Mouse (Mus musculus) kidney, embryonic 16.5 days (tissue): ENCODE data around the gene Syndig1. TPM values are rescaled to one million over a fixed set of nuclear protein-coding genes. Genes with fewer than 3 reads are reported as not detected.

ENCODE experiments used
- ATAC-seq: fragments of 200-750 bp; cut with Nextera tagmentation; 2 replicates; pipeline ENCODE4 v1.8.0; 2017; ENCODE audit warnings: moderate TSS enrichment; ENCODE audit not compliant: low FRiP score, low TSS enrichment
- H3K27ac ChIP-seq: fragments of 300-500 bp; sonication (generic); 2 replicates; pipeline ENCODE4 v1.5.1; 2014; ENCODE audit warnings: low read length
- H3K27me3 ChIP-seq: fragments of 300-500 bp; sonication (generic); 2 replicates; pipeline ENCODE4 v1.6.1; 2014; ENCODE audit warnings: low read length, control low read depth, mixed read lengths; ENCODE audit not compliant: insufficient read depth
- H3K36me3 ChIP-seq: fragments of 300-500 bp; sonication (generic); 2 replicates; pipeline ENCODE4 v1.6.1; 2014; ENCODE audit warnings: low read length, control low read depth, mixed read lengths; ENCODE audit not compliant: insufficient read depth
- H3K4me1 ChIP-seq: fragments of 300-500 bp; sonication (generic); 2 replicates; pipeline ENCODE4 v1.6.1; 2014; ENCODE audit warnings: low read length, control low read depth, mixed read lengths; ENCODE audit not compliant: insufficient read depth
- H3K4me2 ChIP-seq: fragments of 300-500 bp; sonication (generic); replicated peaks from 2 replicates; pipeline ENCODE4 v1.6.1; 2014; ENCODE audit warnings: low read depth, low read length
- H3K4me3 ChIP-seq: fragments of 300-500 bp; sonication (generic); 2 replicates; pipeline ENCODE4 v1.5.1; 2014; ENCODE audit warnings: mild to moderate bottlenecking, low read length
- H3K9ac ChIP-seq: fragments of 300-500 bp; sonication (generic); replicated peaks from 2 replicates; pipeline ENCODE4 v1.6.1; 2014; ENCODE audit warnings: low read length
- H3K9me3 ChIP-seq: fragments of 300-500 bp; sonication (generic); 2 replicates; pipeline ENCODE4 v1.6.1; 2016; ENCODE audit warnings: low read length, control low read depth
- WGBS: fragments of 180-500 bp; shearing (Covaris S2); extraction: QIAGEN DNeasy Blood & Tissue Kit; methylation state at CpG from one replicate; pipeline ENCODE4 v1.1.7; 2014; 5-methylcytosine and 5-hydroxymethylcytosine counted together
- polyA plus RNA-seq: library from polyadenylated mRNA; unstranded; fragments of >200 nt; fragmentation: Nextera tagmentation; extraction: Ambion mirVana; gene quantifications from 2 replicates; pipeline ENCODE4 v1.2.1, GENCODE M21; 2015

The Syndig1 gene
- polyA plus RNA-seq, 1 experiment from 2014 or later: 6.1 TPM

DNA sequence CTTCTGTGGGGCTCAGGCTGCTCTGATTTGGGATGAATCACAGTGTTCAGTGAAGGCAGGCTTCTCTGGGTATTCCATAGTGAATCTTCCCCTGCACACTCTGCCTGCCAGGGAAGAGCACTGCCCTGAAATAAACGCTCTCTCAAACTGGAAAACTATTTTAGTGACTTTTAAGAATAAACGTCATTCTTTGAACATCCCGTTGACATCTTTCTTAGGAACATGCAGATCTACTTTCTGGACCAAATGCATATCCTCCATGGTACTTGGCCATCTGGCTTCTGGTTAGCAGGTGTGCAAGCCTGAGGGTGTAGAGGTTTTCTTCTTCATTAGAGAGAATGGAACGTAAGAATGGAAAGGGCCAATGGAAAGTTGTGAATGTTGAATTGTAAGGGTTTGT lies 43.5 kb downstream of the Syndig1 start:
- no peaks in the 10 kb centered on the region for H3K9me3 ChIP-seq
- 87% methylated on average over 4 of the region's 4 CpGs for WGBS
- no peak overlapping the region for H3K4me3 ChIP-seq
- no peak overlapping the region for H3K4me2 ChIP-seq
- H3K9ac ChIP-seq: no peak overlapping the region
- H3K27me3 ChIP-seq: no peaks in the 10 kb centered on the region
- H3K36me3 ChIP-seq: no peaks in the 10 kb centered on the region
- no peak overlapping the region for H3K27ac ChIP-seq
- no peak for ATAC-seq
- H3K4me1 ChIP-seq: no peaks in the 10 kb centered on the region

DNA sequence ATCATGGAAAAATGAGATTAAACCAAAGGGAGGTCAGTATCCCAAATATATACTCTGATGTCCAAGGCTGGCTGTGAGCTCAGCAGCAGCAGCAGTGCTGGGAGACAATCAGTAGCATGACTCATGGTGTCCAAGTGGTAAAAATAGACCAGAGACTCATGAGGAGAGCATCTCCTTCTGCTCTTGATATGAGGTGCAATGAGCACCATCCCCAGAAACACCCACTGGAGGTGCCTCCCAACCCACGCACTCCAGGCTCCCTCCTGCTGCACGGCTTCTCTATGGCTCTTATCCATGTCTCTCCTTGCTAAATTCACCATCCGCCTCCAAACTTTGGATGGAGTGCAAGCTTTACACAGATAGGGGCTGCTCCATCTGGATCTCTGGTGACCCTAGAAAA lies 44.3 kb downstream of the Syndig1 start:
- Histone ChIP-seq H3K36me3 (no peaks in the 10 kb centered on the region), H3K4me1 (no peaks in the 10 kb centered on the region), H3K4me3 (no peak overlapping the region), H3K4me2 (no peak overlapping the region), H3K9me3 (no peaks in the 10 kb centered on the region), H3K27me3 (no peaks in the 10 kb centered on the region), H3K27ac (no peak overlapping the region), H3K9ac (no peak overlapping the region)
- ATAC-seq: no peak
- 89% methylated on average over 3 of the region's 3 CpGs for WGBS

DNA sequence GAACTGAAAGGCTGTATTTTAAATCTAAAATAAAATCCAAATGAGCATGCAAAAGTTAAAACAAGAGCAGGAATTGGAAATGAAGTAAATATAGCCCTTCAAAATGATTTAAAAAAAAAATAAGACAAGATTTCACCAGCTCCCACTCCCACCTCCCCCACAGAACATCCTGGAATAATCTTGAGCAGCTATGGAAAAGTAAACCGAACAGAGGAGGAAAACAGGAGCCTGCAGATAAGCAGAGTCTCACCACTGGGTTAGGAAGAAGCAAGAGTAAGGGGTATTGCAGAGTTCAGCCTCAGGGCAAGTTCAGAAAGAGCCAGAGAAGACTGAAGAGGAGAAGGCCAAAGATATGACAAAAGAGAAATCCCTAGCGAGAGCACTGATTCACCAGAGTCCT lies 48.9 kb downstream of the Syndig1 start:
- H3K9me3 ChIP-seq: no peaks in the 10 kb centered on the region
- H3K27ac ChIP-seq: no peak overlapping the region
- H3K4me2 ChIP-seq: no peak overlapping the region
- H3K36me3 ChIP-seq: no peaks in the 10 kb centered on the region
- no peak overlapping the region for H3K9ac ChIP-seq
- H3K4me1 ChIP-seq: no peaks in the 10 kb centered on the region
- no peak for ATAC-seq
- H3K27me3 ChIP-seq: no peaks in the 10 kb centered on the region
- 64% methylated on average over 2 of the region's 2 CpGs for WGBS
- no peak overlapping the region for H3K4me3 ChIP-seq

DNA sequence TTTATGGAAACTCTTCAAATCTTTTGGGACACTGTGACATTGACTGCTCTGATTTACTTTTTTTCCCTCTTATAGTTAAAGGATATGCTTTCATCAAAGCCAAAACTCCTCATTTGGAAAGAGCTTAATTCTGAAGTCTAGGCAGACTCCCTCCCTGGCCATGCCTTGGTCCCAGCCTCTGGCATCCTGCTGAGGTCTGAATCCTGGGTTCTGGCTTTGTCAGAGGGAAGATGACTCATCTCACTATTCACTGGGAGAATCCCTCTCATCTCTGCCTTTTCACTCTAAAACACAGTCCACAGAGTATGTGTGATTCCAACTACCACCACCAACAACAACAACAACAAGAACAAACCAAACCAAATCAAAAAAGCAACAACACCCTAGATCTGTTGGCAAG lies 58.6 kb downstream of the Syndig1 start:
- H3K4me1 ChIP-seq: no peaks in the 10 kb centered on the region
- H3K9me3 ChIP-seq: no peaks in the 10 kb centered on the region
- ATAC-seq: no peak
- no peak overlapping the region for H3K27ac ChIP-seq
- H3K4me2 ChIP-seq: no peak overlapping the region
- no peaks in the 10 kb centered on the region for H3K27me3 ChIP-seq
- H3K4me3 ChIP-seq: no peak overlapping the region
- H3K36me3 ChIP-seq: no peaks in the 10 kb centered on the region
- no peak overlapping the region for H3K9ac ChIP-seq

DNA sequence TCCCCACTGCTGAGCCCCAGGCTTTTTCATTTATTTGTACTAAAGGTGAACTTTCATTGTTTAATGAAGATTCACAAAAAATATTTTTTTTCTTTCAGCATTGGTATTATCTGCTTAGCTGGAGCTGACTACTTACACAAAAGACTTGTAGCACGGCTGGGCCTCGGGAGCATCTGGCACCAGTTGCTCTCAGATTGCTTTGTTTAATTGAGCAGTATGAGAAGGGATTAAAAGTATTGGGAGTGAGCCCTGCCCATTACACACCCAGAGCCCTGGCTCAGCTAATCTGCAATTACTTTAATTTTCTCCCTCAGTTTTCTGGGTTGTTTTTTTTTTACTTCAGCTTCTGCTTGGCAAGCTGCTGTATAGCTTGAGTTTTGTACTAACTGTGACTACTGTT lies 62.6 kb downstream of the Syndig1 start:
- Histone ChIP-seq H3K9me3 (no peaks in the 10 kb centered on the region), H3K4me3 (no peak overlapping the region), H3K27ac (no peak overlapping the region), H3K27me3 (no peaks in the 10 kb centered on the region), H3K9ac (no peak overlapping the region), H3K4me2 (no peak overlapping the region), H3K4me1 (no peaks in the 10 kb centered on the region), H3K36me3 (no peaks in the 10 kb centered on the region)
- no peak for ATAC-seq
- 83% methylated on average over 2 of the region's 2 CpGs for WGBS

DNA sequence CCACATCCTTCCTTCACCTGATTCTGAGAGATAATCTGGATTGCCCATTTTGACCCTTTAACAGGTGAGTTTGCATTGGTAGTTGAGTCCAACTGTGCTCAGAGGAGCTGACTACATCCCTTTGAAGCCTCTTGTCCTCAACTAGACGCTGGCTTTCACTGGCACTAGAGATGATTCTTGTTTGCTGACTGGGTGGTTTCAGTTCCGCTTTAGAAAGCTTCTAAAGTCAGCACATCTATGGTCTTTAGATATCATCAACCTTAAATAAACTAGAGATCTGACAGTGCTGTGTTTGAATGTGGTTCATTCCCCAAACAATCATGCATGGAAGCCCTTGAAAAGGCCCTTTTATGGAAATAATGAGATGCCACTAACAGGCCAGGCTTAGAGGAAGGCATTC lies 67.3 kb downstream of the Syndig1 start:
- H3K4me3 ChIP-seq: no peak overlapping the region
- H3K27me3 ChIP-seq: no peaks in the 10 kb centered on the region
- no peak for ATAC-seq
- H3K4me1 ChIP-seq: no peaks in the 10 kb centered on the region
- 79% methylated on average over 2 of the region's 2 CpGs for WGBS
- H3K9ac ChIP-seq: no peak overlapping the region
- H3K4me2 ChIP-seq: no peak overlapping the region
- H3K36me3 ChIP-seq: no peaks in the 10 kb centered on the region
- no peaks in the 10 kb centered on the region for H3K9me3 ChIP-seq
- H3K27ac ChIP-seq: no peak overlapping the region

DNA sequence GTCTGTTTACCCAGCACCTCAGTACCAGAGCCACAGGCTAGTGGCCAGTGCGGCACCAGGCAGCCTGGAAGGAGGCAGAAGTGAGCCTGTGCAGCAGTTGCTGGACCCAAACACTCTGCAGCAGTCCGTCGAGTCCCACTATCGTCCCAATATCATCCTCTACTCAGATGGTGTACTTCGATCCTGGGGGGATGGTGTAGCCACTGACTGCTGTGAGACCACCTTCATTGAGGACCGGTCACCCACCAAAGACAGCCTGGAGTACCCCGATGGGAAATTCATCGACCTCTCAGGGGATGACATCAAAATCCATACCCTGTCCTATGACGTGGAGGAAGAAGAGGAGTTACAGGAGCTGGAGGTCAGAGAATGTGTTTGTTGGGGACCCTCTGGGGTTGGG lies 70.6 kb downstream of the Syndig1 start:
- no peaks in the 10 kb centered on the region for H3K27me3 ChIP-seq
- no peak overlapping the region for H3K9ac ChIP-seq
- H3K4me2 ChIP-seq: no peak overlapping the region
- no peaks in the 10 kb centered on the region for H3K4me1 ChIP-seq
- H3K9me3 ChIP-seq: no peaks in the 10 kb centered on the region
- H3K27ac ChIP-seq: no peak overlapping the region
- H3K4me3 ChIP-seq: no peak overlapping the region
- 89% methylated on average over 9 of the region's 9 CpGs for WGBS
- ATAC-seq: no peak
- no peaks in the 10 kb centered on the region for H3K36me3 ChIP-seq

DNA sequence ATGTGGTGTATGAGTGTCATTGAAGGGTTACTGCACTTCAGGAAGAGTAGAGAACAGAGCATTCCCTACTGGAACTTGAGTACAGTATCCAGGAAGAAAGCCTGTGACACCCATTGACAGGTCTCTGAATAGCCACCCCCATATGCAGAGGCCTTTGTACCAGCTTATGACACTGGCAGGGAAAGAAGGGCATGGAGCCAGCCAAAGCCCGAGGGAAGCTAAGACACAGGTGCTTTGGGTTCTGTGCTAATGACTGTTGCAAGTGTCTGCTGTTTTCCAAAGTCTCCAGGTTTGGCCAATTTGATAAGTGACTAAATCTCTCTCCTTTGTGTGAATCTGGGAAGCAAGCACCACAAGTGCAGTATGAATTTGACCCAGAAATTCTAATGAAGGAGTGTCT lies 71.6 kb downstream of the Syndig1 start:
- 73% methylated on average over 1 of the region's 1 CpGs for WGBS
- Histone ChIP-seq H3K9me3 (no peaks in the 10 kb centered on the region), H3K27ac (no peak overlapping the region), H3K9ac (no peak overlapping the region), H3K4me1 (no peaks in the 10 kb centered on the region), H3K27me3 (no peaks in the 10 kb centered on the region), H3K4me2 (no peak overlapping the region), H3K4me3 (no peak overlapping the region), H3K36me3 (no peaks in the 10 kb centered on the region)
- no peak for ATAC-seq

DNA sequence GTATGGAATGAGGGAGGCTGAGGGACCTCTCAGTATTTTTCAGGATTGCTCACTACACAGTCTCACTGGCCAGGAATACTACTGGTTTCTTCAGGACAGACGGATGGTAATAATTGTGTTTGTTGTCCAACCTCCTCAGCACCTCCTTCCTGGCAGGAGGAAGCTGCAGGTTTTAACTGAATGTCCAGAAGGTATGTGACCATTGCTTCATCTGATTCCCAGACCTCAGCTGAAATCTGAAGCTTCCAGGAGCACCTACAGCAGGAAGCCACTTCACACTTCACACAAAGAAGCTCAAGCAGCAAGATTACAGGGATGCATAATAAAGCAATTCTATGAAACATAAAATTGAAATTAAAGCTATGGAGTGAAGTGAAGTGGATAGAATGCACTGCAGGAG lies 75.4 kb downstream of the Syndig1 start:
- Histone ChIP-seq H3K27ac (no peak overlapping the region), H3K4me3 (no peak overlapping the region), H3K9ac (no peak overlapping the region), H3K9me3 (no peaks in the 10 kb centered on the region), H3K4me2 (no peak overlapping the region), H3K27me3 (no peaks in the 10 kb centered on the region), H3K4me1 (no peaks in the 10 kb centered on the region), H3K36me3 (no peaks in the 10 kb centered on the region)
- WGBS: 44% methylated on average over 1 of the region's 1 CpGs
- no peak for ATAC-seq

DNA sequence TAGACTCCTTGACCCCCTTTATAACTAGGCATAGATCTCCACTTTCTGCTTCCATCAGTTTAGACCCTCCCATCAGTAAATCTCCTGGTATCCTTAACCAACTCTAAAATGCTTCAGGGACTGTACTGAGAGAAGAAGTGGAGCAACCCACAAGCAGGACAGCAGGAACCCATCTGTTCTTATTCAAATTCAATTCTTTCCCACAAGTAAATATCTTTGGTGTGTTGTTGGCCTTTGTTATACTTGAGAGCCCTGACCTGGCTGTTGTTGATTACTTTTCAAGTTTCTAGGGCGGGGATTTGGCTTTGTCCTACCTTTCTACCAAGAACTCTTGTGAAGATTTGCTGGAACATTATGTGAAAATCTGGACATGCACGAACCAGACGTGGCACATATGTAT lies 77.7 kb downstream of the Syndig1 start:
- Histone ChIP-seq H3K4me1 (no peaks in the 10 kb centered on the region), H3K4me2 (no peak overlapping the region), H3K27me3 (no peaks in the 10 kb centered on the region), H3K36me3 (no peaks in the 10 kb centered on the region), H3K4me3 (no peak overlapping the region), H3K9ac (no peak overlapping the region), H3K9me3 (no peaks in the 10 kb centered on the region), H3K27ac (no peak overlapping the region)
- WGBS: 83% methylated on average over 3 of the region's 3 CpGs
- ATAC-seq: no peak

DNA sequence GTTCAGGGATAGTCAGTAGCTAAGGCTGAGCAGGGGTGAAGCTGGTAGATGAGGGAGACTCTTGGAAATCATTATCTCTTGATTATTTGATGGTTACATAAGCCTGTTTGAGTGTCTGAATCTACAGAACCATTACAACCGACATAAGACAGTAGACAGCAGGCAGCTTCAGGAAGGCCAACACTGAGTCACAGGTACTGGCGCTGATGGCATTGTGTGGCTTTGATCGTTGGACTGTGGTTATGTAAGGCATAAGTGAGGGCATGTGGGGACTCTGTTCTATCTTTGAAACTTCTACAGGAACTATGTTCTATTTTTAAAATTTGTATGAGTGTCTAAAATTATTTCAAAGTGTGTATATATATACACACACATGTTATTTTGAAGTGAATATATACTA lies 88.2 kb downstream of the Syndig1 start:
- Histone ChIP-seq H3K4me1 (no peaks in the 10 kb centered on the region), H3K4me3 (no peak overlapping the region), H3K4me2 (no peak overlapping the region), H3K9ac (no peak overlapping the region), H3K27me3 (no peaks in the 10 kb centered on the region), H3K27ac (no peak overlapping the region), H3K9me3 (no peaks in the 10 kb centered on the region), H3K36me3 (no peaks in the 10 kb centered on the region)
- WGBS: 85% methylated on average over 3 of the region's 3 CpGs
- ATAC-seq: no peak
